Mouse (Mus musculus) yolk sac, embryonic 10.5 days (tissue): ENCODE measurements around the gene Zmynd8.

Source experiments
- DNase-seq: peaks from one replicate; pipeline ENCODE4 v3.0.0-alpha.2; 2017; ENCODE audit warnings: low spot score

Zmynd8 gene

GRCm38 (mm10) chr2:165898202-165899194, at the start of gene Zmynd8:
Zmynd8 (minus strand) TSS chr2:165899016.
- peak; percentile 70 for DNase-seq

DNA sequence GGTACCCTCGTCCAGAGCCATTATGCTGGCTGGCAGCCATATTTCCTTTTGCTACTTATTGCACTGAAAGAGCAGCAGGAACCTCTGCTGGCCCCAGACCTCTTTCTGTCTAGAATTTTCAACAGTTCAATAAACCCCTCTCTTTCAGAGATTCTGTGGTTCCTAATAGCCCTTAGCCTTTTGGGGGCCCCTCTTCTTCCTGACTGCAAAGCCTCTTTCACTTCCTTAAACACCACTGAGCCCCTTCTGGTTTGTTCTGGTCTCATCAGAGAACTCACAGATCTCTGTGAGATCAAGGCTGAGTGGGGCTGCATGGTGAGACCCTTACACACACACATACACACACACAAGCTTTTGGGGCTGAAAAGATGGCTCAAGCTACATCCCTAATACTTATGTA, 49.2 kb upstream of the Zmynd8 start:
- DNase-seq, result no peak

GRCm38 (mm10) chr2:165946046-165946564, 47.3 kb upstream of the Zmynd8 start:
- DNase-seq, result no peak

GRCm38 (mm10) chr2:165944576-165945351, 45.9 kb upstream of the Zmynd8 start:
- no peak for DNase-seq

DNA sequence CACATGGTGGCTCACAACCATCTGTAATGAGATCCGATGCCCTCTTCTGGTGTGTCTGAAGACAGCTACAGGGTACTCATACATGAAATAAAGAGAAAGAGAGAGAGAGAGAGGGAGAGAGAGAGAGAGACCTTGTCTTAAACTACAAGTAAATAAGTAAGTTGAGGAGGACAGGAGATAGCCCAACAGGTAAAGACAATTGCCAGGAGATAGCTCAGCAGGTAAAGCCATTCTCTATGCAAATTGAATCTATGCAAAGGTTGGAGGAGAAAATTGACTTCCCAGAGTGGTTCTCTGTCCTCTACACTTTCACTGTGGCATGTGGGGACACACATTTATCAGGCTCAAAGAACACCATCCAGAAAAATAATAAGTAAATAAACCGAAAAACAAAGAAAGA, 44.3 kb upstream of the Zmynd8 start:
- DNase-seq, result no peak

DNA sequence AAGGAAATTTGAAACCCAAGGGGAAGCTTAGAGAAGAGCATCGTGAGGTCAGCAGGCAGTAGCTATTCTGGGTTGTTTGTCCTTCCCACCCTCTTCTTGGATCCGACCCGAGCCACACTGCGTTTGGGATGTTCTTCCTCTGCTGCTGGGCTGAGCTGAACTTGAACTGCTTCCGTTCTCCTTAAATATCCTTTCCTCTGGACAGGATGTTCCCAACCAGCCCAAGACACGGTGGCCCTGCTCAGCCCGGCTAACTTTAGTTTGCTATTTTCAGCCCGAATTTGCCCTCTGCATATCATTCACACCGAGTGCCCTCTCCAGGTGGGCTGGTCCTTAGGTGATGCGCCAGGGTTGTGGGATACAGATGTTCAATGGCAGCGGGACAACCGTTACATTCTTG, 37.3 kb upstream of the Zmynd8 start:
- DNase-seq, result no peak

GRCm38 (mm10) chr2:165927705-165928104, 28.9 kb upstream of the Zmynd8 start:
- no peak for DNase-seq

DNA sequence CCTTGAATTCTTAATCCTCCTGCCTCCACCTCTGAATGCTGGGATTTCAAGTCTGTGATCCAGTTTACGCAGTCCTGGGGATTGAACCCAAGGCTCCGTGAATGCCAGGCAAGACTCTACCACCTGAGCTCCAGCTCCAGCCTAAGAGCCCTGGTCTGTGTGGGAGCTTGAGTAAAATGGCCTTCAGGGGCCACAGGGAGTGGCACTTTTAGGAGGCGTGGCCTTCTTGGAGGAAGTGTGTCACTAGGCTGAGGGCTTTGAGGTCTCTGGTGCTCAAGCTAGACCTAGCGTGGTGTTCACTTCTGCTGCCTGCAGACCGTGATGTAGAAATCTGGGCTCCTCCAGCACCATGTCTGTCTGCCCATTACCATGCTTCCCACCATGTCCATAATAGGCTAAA, 27.4 kb upstream of the Zmynd8 start:
- DNase-seq, result no peak

DNA sequence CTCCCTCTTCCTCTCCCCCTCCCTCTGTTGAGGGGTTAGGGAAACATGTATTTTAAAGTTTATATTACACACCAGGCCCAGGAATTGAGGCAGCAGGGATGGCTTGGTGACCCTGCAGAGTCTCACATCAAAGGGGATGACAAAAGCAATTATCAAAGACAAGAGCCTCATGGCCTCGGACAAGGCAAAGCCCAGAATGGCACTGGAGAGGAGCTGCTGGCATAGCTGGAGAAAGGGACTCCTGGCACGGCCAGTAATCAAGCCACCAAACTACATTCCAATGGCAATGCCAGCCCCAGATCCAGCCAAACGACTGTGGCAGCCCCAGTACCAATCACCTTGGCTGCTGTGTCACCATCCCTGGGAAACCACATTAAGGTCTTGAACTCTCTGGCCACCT, 26.3 kb upstream of the Zmynd8 start:
- no peak for DNase-seq

GRCm38 (mm10) chr2:165924695-165925094, 25.9 kb upstream of the Zmynd8 start:
- DNase-seq, result no peak

GRCm38 (mm10) chr2:165923715-165924114, 24.9 kb upstream of the Zmynd8 start:
- DNase-seq, result no peak

DNA sequence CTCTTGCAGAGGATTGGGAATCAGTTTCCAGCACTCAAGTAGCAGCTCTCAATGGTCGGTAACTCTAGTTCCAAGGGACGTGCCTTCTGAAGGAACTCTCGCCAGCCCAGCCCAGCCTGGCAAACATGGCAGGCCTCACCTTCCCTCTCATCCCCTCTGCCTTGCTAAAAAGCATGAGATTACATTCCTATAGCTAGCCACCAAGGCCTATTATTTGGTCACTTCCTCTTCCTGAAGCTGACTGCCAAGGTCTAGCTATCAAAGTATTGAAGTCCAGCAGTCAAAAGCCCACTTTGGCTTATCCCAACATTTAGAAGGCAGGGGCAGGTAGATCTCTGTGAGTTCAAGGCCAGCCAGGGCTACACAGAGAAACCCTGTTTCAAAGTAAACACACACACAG, 24.2 kb upstream of the Zmynd8 start:
- DNase-seq, result no peak

GRCm38 (mm10) chr2:165922047-165922728, 23.4 kb upstream of the Zmynd8 start:
- peak; percentile 86 for DNase-seq

DNA sequence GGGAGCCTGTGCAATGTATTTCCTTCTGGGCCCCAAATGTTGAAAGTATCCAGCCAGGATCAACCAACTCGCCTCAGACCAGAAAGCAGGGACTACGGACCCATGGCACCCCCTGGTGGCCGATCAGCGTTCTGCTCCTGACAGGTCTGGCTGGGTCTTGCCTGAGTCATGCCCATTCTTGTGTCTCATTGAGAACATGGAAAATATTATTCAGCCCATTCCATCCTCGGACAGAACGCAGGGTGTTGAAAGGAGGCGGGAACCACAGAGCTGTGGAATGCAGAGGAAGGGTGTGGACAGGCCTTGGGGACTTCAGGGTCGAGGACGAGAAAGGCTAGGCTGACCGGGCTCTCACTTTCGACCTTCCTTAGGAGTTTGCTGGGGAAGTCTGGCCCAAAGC, 15.5 kb upstream of the Zmynd8 start:
- peak; percentile 87 for DNase-seq

DNA sequence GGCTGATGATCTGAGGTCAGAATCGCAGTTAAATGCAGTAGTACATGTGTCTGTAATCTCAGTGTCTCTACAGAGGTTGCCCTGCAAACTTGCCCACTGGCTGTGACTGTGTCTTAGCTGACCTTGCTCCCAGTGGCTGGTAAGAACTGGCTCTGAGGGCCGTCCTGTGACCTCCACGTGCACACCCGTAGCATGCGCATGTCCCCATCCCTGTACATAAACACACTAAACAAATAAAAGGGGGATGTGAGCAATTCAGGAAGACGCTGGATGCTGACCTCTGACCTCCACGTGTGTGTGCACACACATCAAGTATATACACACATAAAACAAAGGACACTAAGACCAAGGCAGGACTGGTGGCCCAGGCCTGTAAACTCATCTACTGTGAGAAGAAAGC, 14.3 kb upstream of the Zmynd8 start:
- peak; percentile 55 for DNase-seq

- DNase-seq, result no peak
Observed at GRCm38 (mm10) chr2:165909731-165910130, 10.9 kb upstream of the Zmynd8 start.

DNA sequence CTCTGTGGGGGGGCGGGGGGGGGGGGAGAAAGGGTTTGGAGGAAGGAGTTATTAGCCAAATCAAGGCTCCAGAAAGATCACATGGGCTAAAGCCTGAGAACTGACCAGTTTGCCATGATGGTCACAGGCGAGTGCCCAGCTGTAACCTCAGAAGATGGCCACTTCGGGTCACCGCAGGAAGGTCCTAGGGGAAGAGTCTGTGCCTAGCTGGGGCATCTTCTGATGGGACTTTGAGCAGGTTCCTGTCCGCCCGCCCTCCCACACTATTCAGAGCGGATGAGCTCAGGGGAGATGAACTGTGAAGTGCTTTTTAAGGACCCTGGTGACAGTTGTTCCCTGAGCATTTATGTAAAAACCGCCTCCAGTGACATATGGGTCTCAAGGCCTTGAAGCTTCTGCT, 8.4 kb upstream of the Zmynd8 start:
- no peak for DNase-seq

GRCm38 (mm10) chr2:165906332-165906945, 7.6 kb upstream of the Zmynd8 start:
- peak; percentile 85 for DNase-seq

- DNase-seq, result no peak
Observed at GRCm38 (mm10) chr2:165901127-165901384, 2.2 kb upstream of the Zmynd8 start.

DNA sequence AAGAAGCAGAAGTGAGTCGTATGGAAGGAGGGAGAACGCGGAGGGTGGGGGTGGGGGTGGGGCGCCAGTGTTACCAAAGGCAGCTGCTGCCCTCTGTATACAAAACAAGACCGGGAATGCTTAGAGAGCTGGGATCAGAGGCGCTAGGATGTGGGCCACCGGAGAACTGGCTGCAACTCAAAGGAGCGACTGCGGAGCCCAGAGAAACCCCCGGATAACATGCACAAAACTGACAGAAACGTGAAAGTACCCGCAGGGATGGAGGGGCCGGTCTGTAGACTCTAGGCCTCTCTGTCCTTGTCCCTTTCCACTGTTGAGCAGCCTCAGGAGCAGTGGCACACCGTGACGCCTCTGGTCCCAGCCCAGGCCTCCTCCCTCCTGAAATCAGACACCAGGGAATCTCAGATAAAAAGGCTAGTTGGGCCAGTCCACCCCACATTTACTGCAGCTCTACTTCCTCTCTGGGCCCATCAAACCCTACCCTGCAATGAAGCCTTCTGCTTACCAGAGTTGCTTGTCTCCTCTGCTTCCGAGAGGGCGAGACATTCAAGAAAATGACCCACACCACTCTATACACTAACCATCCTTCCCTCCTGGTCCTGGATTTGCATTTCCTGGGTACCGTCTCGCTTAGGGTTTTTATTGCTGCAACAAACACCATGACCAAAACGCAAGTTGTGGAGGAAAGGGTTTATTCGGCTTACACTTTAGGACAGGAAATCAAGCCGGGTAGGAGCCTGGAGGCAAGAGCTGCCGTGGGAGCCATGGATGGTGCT, 1.7 kb upstream of the Zmynd8 start:
- DNase-seq, result no peak

- DNase-seq, result no peak
Observed at GRCm38 (mm10) chr2:165899923-165900322, 1.1 kb upstream of the Zmynd8 start.
